Mouse (Mus musculus) limb, embryonic 11.5 days (tissue): ENCODE measurements around the gene Zbtb20. TPM values are rescaled to one million over a fixed set of nuclear protein-coding genes. Genes with fewer than 3 reads are reported as not detected.

Experiments used
- ATAC-seq: fragments of 200-750 bp; cut with Nextera tagmentation; 2 replicates; pipeline ENCODE4 v1.8.0; 2017; ENCODE audit warnings: low read depth; ENCODE audit not compliant: insufficient number of reproducible peaks, low FRiP score, low TSS enrichment
- DNase-seq: peaks from one replicate; pipeline ENCODE4 v3.0.0-alpha.2; 2015; ENCODE audit warnings: low spot score
- H3K27ac ChIP-seq: fragments of 300-500 bp; sonication (generic); replicated peaks from 2 replicates; pipeline ENCODE4 v1.5.1; 2014; ENCODE audit warnings: low read depth, mild to moderate bottlenecking, low read length
- H3K27me3 ChIP-seq: fragments of 300-500 bp; sonication (generic); 2 replicates; pipeline ENCODE4 v1.6.1; 2014; ENCODE audit warnings: mild to moderate bottlenecking, low read length, mixed read lengths; ENCODE audit not compliant: control insufficient read depth, insufficient read depth
- H3K36me3 ChIP-seq: fragments of 300-500 bp; sonication (generic); 2 replicates; pipeline ENCODE4 v1.6.1; 2014; ENCODE audit warnings: mild to moderate bottlenecking, low read length, moderate library complexity, mixed read lengths; ENCODE audit not compliant: control insufficient read depth, insufficient read depth
- H3K4me1 ChIP-seq: fragments of 300-500 bp; sonication (generic); 2 replicates; pipeline ENCODE4 v1.6.1; 2014; ENCODE audit warnings: low read length, mixed read lengths; ENCODE audit not compliant: control insufficient read depth, insufficient read depth
- H3K4me2 ChIP-seq: fragments of 300-500 bp; sonication (generic); 2 replicates; pipeline ENCODE4 v1.6.1; 2014; ENCODE audit warnings: low read depth, mild to moderate bottlenecking, moderate library complexity; ENCODE audit not compliant: severe bottlenecking
- H3K4me3 ChIP-seq: fragments of 300-500 bp; sonication (generic); 2 replicates; pipeline ENCODE4 v1.5.1; 2014; ENCODE audit warnings: low read depth, low read length
- H3K9ac ChIP-seq: fragments of 300-500 bp; sonication (generic); 2 replicates; pipeline ENCODE4 v1.6.1; 2014; ENCODE audit warnings: mild to moderate bottlenecking, low read length
- H3K9me3 ChIP-seq: fragments of 300-500 bp; sonication (generic); 2 replicates; pipeline ENCODE4 v1.6.1; 2016; ENCODE audit warnings: low read length; ENCODE audit not compliant: control insufficient read depth
- WGBS: fragments of 180-500 bp; shearing (Covaris S2); extraction: QIAGEN DNeasy Blood & Tissue Kit; methylation state at CpG from one replicate; pipeline ENCODE4 v1.1.7; 2014; 5-methylcytosine and 5-hydroxymethylcytosine counted together
- polyA plus RNA-seq: library from polyadenylated mRNA; unstranded; fragments of >200 nt; fragmentation: Nextera tagmentation; extraction: Ambion mirVana; gene quantifications from 2 replicates; pipeline ENCODE4 v1.2.1, GENCODE M21; 2014

Gene Zbtb20
- polyA plus RNA-seq, 1 experiment from 2014 or later: 12.9 TPM

GRCm38 (mm10) chr16:42873942-42874341 lies 1.7 kb upstream of the Zbtb20 start:
- no peak overlapping the region for H3K9ac ChIP-seq
- no peak for ATAC-seq
- no peak for DNase-seq
- 64% methylated on average over 3 of the region's 3 CpGs for WGBS
- no peak overlapping the region for H3K27ac ChIP-seq
- H3K4me3 ChIP-seq: no peak overlapping the region
- no peaks in the 10 kb centered on the region for H3K4me1 ChIP-seq
- no peak overlapping the region for H3K4me2 ChIP-seq
- H3K36me3 ChIP-seq: no peaks in the 10 kb centered on the region
- H3K9me3 ChIP-seq: no peaks in the 10 kb centered on the region
- H3K27me3 ChIP-seq: no peaks in the 10 kb centered on the region

- H3K4me1 ChIP-seq: no peaks in the 10 kb centered on the region
- peak overlapping the region; percentile 49 for H3K9ac ChIP-seq
- ATAC-seq (no peak), DNase-seq (peak; percentile 54)
- H3K4me2 ChIP-seq: peak overlapping the region; percentile 40
- peak overlapping the region; percentile 94 for H3K27ac ChIP-seq
- WGBS: under 1% methylated on average over 5 of the region's 5 CpGs
- H3K36me3 ChIP-seq: no peaks in the 10 kb centered on the region
- H3K4me3 ChIP-seq: peak overlapping the region; percentile 41
- H3K9me3 ChIP-seq: no peaks in the 10 kb centered on the region
- H3K27me3 ChIP-seq: no peaks in the 10 kb centered on the region
Observed at GRCm38 (mm10) chr16:42874456-42874855, 1.2 kb upstream of the Zbtb20 start.

GRCm38 (mm10) chr16:42874910-42875851 lies 500 bp upstream of the Zbtb20 start:
- H3K9ac ChIP-seq: peak overlapping the region; percentile 49
- no peaks in the 10 kb centered on the region for H3K27me3 ChIP-seq
- no peaks in the 10 kb centered on the region for H3K36me3 ChIP-seq
- peak overlapping the region; percentile 56 for H3K4me3 ChIP-seq
- under 1% methylated on average over 52 of the region's 54 CpGs for WGBS
- H3K4me1 ChIP-seq: no peaks in the 10 kb centered on the region
- DNase-seq: peak; percentile 97
- H3K9me3 ChIP-seq: no peaks in the 10 kb centered on the region
- peak overlapping the region; percentile 99 for H3K27ac ChIP-seq
- ATAC-seq: peak; percentile 98
- peak overlapping the region; percentile 67 for H3K4me2 ChIP-seq

- Histone ChIP-seq H3K9me3 (no peaks in the 10 kb centered on the region), H3K4me2 (peak overlapping the region; percentile 67), H3K27me3 (no peaks in the 10 kb centered on the region), H3K9ac (peak overlapping the region; percentile 88), H3K4me1 (no peaks in the 10 kb centered on the region), H3K4me3 (peak overlapping the region; percentile 56), H3K27ac (peak overlapping the region; percentile 99), H3K36me3 (no peaks in the 10 kb centered on the region)
- ATAC-seq (peak; percentile 59), DNase-seq (peak; percentile 82)
- WGBS: 2% methylated on average over 38 of the region's 62 CpGs
Observed at GRCm38 (mm10) chr16:42876021-42877000, 630 bp downstream of the Zbtb20 start.

- no peak for DNase-seq
- H3K9ac ChIP-seq: no peak overlapping the region
- no peak overlapping the region for H3K27ac ChIP-seq
- ATAC-seq: no peak
- H3K4me1 ChIP-seq: no peaks in the 10 kb centered on the region
- H3K4me3 ChIP-seq: no peak overlapping the region
- H3K27me3 ChIP-seq: no peaks in the 10 kb centered on the region
- no peaks in the 10 kb centered on the region for H3K9me3 ChIP-seq
- H3K36me3 ChIP-seq: no peaks in the 10 kb centered on the region
- no peak overlapping the region for H3K4me2 ChIP-seq
- WGBS: 86% methylated on average over 3 of the region's 3 CpGs
Observed at GRCm38 (mm10) chr16:42880046-42880445, 4.4 kb downstream of the Zbtb20 start.

GRCm38 (mm10) chr16:42885538-42885937 lies 9.9 kb downstream of the Zbtb20 start:
- DNase-seq (peak; percentile 24), ATAC-seq (peak; percentile 72; the same call in 1 of the 2 replicates)
- H3K9ac ChIP-seq: no peak overlapping the region
- H3K4me1 ChIP-seq: peaks cover 4% of the 10 kb centered on the region; the same call in 1 of the 2 replicates
- no peak overlapping the region for H3K4me3 ChIP-seq
- H3K4me2 ChIP-seq: no peak overlapping the region
- 45% methylated on average over 2 of the region's 2 CpGs for WGBS
- no peak overlapping the region for H3K27ac ChIP-seq
- H3K27me3 ChIP-seq: no peaks in the 10 kb centered on the region
- H3K9me3 ChIP-seq: no peaks in the 10 kb centered on the region
- no peaks in the 10 kb centered on the region for H3K36me3 ChIP-seq

GRCm38 (mm10) chr16:42885964-42886363 lies 10.3 kb downstream of the Zbtb20 start:
- no peaks in the 10 kb centered on the region for H3K36me3 ChIP-seq
- H3K9ac ChIP-seq: no peak overlapping the region
- H3K4me1 ChIP-seq: peaks cover 4% of the 10 kb centered on the region; the same call in 1 of the 2 replicates
- ATAC-seq (no peak), DNase-seq (no peak)
- no peak overlapping the region for H3K27ac ChIP-seq
- H3K4me3 ChIP-seq: no peak overlapping the region
- WGBS: 81% methylated on average over 7 of the region's 7 CpGs
- no peaks in the 10 kb centered on the region for H3K9me3 ChIP-seq
- H3K4me2 ChIP-seq: no peak overlapping the region
- no peaks in the 10 kb centered on the region for H3K27me3 ChIP-seq

- no peak for ATAC-seq
- no peak overlapping the region for H3K27ac ChIP-seq
- no peak for DNase-seq
- no peak overlapping the region for H3K9ac ChIP-seq
- H3K27me3 ChIP-seq: no peaks in the 10 kb centered on the region
- no peak overlapping the region for H3K4me2 ChIP-seq
- 78% methylated on average over 3 of the region's 3 CpGs for WGBS
- no peaks in the 10 kb centered on the region for H3K36me3 ChIP-seq
- H3K9me3 ChIP-seq: no peaks in the 10 kb centered on the region
- no peak overlapping the region for H3K4me3 ChIP-seq
- H3K4me1 ChIP-seq: no peaks in the 10 kb centered on the region
Observed at GRCm38 (mm10) chr16:42897125-42897693, 21.5 kb downstream of the Zbtb20 start.
